Mouse (Mus musculus): ENCODE results near the gene Mrps9. TPM values are rescaled to one million over a fixed set of nuclear protein-coding genes. Genes with fewer than 3 reads are reported as not detected.

The Mrps9 gene
- 10.6 TPM for polyA plus RNA-seq (2015; fragmentation: Illumina TruSeq; extraction: RNeasy Lipid Tissue Mini Kit (QIAGEN cat#74804); ENCODE audit: insufficient read depth, low read depth, low replicate concordance)

GRCm38 (mm10) chr1:42850663-42851397 lies at the start of gene Mrps9:
Gene Mrps9, plus strand, starts transcription at chr1:42851233.

GRCm38 (mm10) chr1:42952734-42953481 lies 101.9 kb downstream of the Mrps9 start, which contains the start of gene Gpr45:
Gene Gpr45, plus strand, starts transcription at chr1:42952872.

Other genes with a start within 250 kb of the Mrps9 start
- gene Pou3f3, start 155.5 kb upstream of the Mrps9 start, polyA plus RNA-seq (2015; fragmentation: Illumina TruSeq; extraction: RNeasy Lipid Tissue Mini Kit (QIAGEN cat#74804); ENCODE audit: insufficient read depth, low read depth, low replicate concordance): not detected
- 1.3 TPM for gene Gpr45, start 101.6 kb downstream of the Mrps9 start, polyA plus RNA-seq (2015; fragmentation: Illumina TruSeq; extraction: RNeasy Lipid Tissue Mini Kit (QIAGEN cat#74804); ENCODE audit: insufficient read depth, low read depth, low replicate concordance)
- gene Tgfbrap1, start 247.4 kb downstream of the Mrps9 start, polyA plus RNA-seq (2015; fragmentation: Illumina TruSeq; extraction: RNeasy Lipid Tissue Mini Kit (QIAGEN cat#74804); ENCODE audit: insufficient read depth, low read depth, low replicate concordance): 6.7 TPM
- gene AI597479, start 247.5 kb downstream of the Mrps9 start, polyA plus RNA-seq (2015; fragmentation: Illumina TruSeq; extraction: RNeasy Lipid Tissue Mini Kit (QIAGEN cat#74804); ENCODE audit: insufficient read depth, low read depth, low replicate concordance): 2.4 TPM